Mouse (Mus musculus): ENCODE measurements around the gene Slc25a53. TPM values are rescaled to one million over a fixed set of nuclear protein-coding genes. Genes with fewer than 3 reads are reported as not detected.
"Not testable (repeated sequence)": the region's sequence is repeated elsewhere in the genome, so short reads cannot be mapped to it uniquely, and the experiment has no call there.

Slc25a53 gene
- total RNA-seq, 2 experiments from 2014 or later: 3.7 to 8.4 TPM

- peak; percentile 10 to 11 for DNase-seq
Observed at GRCm38 (mm10) chrX:136959688-136960087, 78.4 kb downstream of the Slc25a53 start.

- not testable (repeated sequence) for DNase-seq
Observed at GRCm38 (mm10) chrX:136958300-136958699, 79.8 kb downstream of the Slc25a53 start.

- peak; percentile 42 to 64 for DNase-seq
Observed at GRCm38 (mm10) chrX:136957583-136958279, 80.4 kb downstream of the Slc25a53 start.

- no peak for DNase-seq
Observed at GRCm38 (mm10) chrX:136937985-136938384, 100.1 kb downstream of the Slc25a53 start.

Other genes starting within 250 kb of the Slc25a53 start
- 1 to 10 TPM; 4.4 to 5.1 TPM for gene Plp1, start 215.6 kb downstream of the Slc25a53 start, total RNA-seq (2021)
- gene Rab9b, start 169.5 kb downstream of the Slc25a53 start, total RNA-seq (2021): under 1 TPM; 0.23 to 0.36 TPM
- gene H2bfm, start 111.0 kb downstream of the Slc25a53 start, total RNA-seq (2021): not detected
- gene Tmsb15b2, start 62.8 kb downstream of the Slc25a53 start, total RNA-seq (2021): 10 to 100 TPM; 17.0 to 19.8 TPM
- 1 to 10 TPM; 1.2 to 2.5 TPM for gene Tmsb15l, start 61.4 kb downstream of the Slc25a53 start, total RNA-seq (2021)
- 1 to 10 TPM; 4.4 to 5.8 TPM for gene Tmsb15b1, start 61.4 kb downstream of the Slc25a53 start, total RNA-seq (2021)
- gene Zcchc18, start 45.1 kb downstream of the Slc25a53 start, total RNA-seq (2021): 10 to 100 TPM in 1 of 2 experiments, 1 to 10 TPM in 1; 8.9 to 10.0 TPM
- gene Fam199x, start 11.3 kb upstream of the Slc25a53 start, total RNA-seq (2021): 1 to 10 TPM; 5.7 to 7.5 TPM
- gene Esx1, start 83.8 kb upstream of the Slc25a53 start, total RNA-seq (2021): not detected

Data from adrenal gland, postnatal 36 days (tissue).